Mouse (Mus musculus): Measurements from ENCODE around the gene Ripor1. TPM values are rescaled to one million over a fixed set of nuclear protein-coding genes. Genes with fewer than 3 reads are reported as not detected.

Ripor1 gene
- 20.5 TPM for polyA plus RNA-seq (2017; shearing (Covaris generic))

GRCm38 (mm10) chr8:105604804-105605381, at the start of gene Ripor1:
Gene Ripor1 (plus strand): TSS chr8:105605255.

GRCm38 (mm10) chr8:105565952-105566702, 38.9 kb upstream of the Ripor1 start, which contains the start of gene Atp6v0d1:
Gene Atp6v0d1 (minus strand): TSS chr8:105566047.

GRCm38 (mm10) chr8:105636018-105636962, 31.2 kb downstream of the Ripor1 start, which contains the start of gene Ctcf:
Gene Ctcf (plus strand): TSS chr8:105636568.

GRCm38 (mm10) chr8:105636963-105637510, 32.0 kb downstream of the Ripor1 start, which contains the start of gene Agrp:
Gene Agrp (minus strand): TSS chr8:105637393.

Other genes with a start within 250 kb of the Ripor1 start
- gene Plekhg4, start 232.0 kb upstream of the Ripor1 start, polyA plus RNA-seq (2017; shearing (Covaris generic)): not detected
- not detected for gene Kctd19, start 191.8 kb upstream of the Ripor1 start, polyA plus RNA-seq (2017; shearing (Covaris generic))
- not detected for gene Lrrc36, start 191.7 kb upstream of the Ripor1 start, polyA plus RNA-seq (2017; shearing (Covaris generic))
- gene Tppp3, start 133.7 kb upstream of the Ripor1 start, polyA plus RNA-seq (2017; shearing (Covaris generic)): not detected
- 4.9 TPM for gene Zdhhc1, start 108.4 kb upstream of the Ripor1 start, polyA plus RNA-seq (2017; shearing (Covaris generic))
- 0.19 TPM for gene Hsd11b2, start 86.5 kb upstream of the Ripor1 start, polyA plus RNA-seq (2017; shearing (Covaris generic))
- gene Atp6v0d1, start 39.2 kb upstream of the Ripor1 start, polyA plus RNA-seq (2017; shearing (Covaris generic)): 92.5 TPM
- 194 TPM for gene Ctcf, start 31.3 kb downstream of the Ripor1 start, polyA plus RNA-seq (2017; shearing (Covaris generic))
- gene Agrp, start 32.1 kb downstream of the Ripor1 start, polyA plus RNA-seq (2017; shearing (Covaris generic)): not detected
- 129 TPM for gene Carmil2, start 81.0 kb downstream of the Ripor1 start, polyA plus RNA-seq (2017; shearing (Covaris generic))
- 78.6 TPM for gene Acd, start 95.8 kb downstream of the Ripor1 start, polyA plus RNA-seq (2017; shearing (Covaris generic))
- gene Pard6a, start 95.9 kb downstream of the Ripor1 start, polyA plus RNA-seq (2017; shearing (Covaris generic)): 16.1 TPM
- gene 4933405L10Rik, start 102.4 kb downstream of the Ripor1 start, polyA plus RNA-seq (2017; shearing (Covaris generic)): 0.42 TPM
- 1.1 TPM for gene Enkd1, start 103.0 kb downstream of the Ripor1 start, polyA plus RNA-seq (2017; shearing (Covaris generic))
- gene Gfod2, start 153.4 kb downstream of the Ripor1 start, polyA plus RNA-seq (2017; shearing (Covaris generic)): 9.0 TPM
- gene Ranbp10, start 222.1 kb downstream of the Ripor1 start, polyA plus RNA-seq (2017; shearing (Covaris generic)): 121 TPM
- gene Tsnaxip1, start 222.5 kb downstream of the Ripor1 start, polyA plus RNA-seq (2017; shearing (Covaris generic)): not detected
- 26.4 TPM for gene Cenpt, start 248.0 kb downstream of the Ripor1 start, polyA plus RNA-seq (2017; shearing (Covaris generic))
- gene Thap11, start 249.9 kb downstream of the Ripor1 start, polyA plus RNA-seq (2017; shearing (Covaris generic)): 30.5 TPM

Measured in naive thymus-derived CD4-positive, alpha-beta T cell, adult 5 months (primary cell).